Mouse (Mus musculus) forebrain, embryonic 12.5 days (tissue): ENCODE data around the gene Mybpc1. TPM values are rescaled to one million over a fixed set of nuclear protein-coding genes. Genes with fewer than 3 reads are reported as not detected.

Experiments
- ATAC-seq: fragments of 200-750 bp; cut with Nextera tagmentation; 2 replicates; pipeline ENCODE4 v1.8.0; 2017; ENCODE audit warnings: moderate TSS enrichment; ENCODE audit not compliant: low FRiP score
- H3K27ac ChIP-seq: fragments of 300-500 bp; sonication (generic); 2 replicates; pipeline ENCODE4 v1.5.1; 2016; ENCODE audit warnings: mild to moderate bottlenecking
- H3K27me3 ChIP-seq: fragments of 300-500 bp; sonication (generic); 2 replicates; pipeline ENCODE4 v1.6.1; 2016; ENCODE audit warnings: mild to moderate bottlenecking
- H3K36me3 ChIP-seq: fragments of 300-500 bp; sonication (generic); replicated peaks from 2 replicates; pipeline ENCODE4 v1.6.1; 2016; ENCODE audit warnings: mild to moderate bottlenecking
- H3K4me1 ChIP-seq: fragments of 300-500 bp; sonication (generic); 2 replicates; pipeline ENCODE4 v1.6.1; 2016
- H3K4me2 ChIP-seq: fragments of 300-500 bp; sonication (generic); 2 replicates; pipeline ENCODE4 v1.6.1; 2016; ENCODE audit warnings: mild to moderate bottlenecking, moderate library complexity
- H3K4me3 ChIP-seq: fragments of 300-500 bp; sonication (generic); replicated peaks from 2 replicates; pipeline ENCODE4 v1.5.1; 2016; ENCODE audit warnings: mild to moderate bottlenecking
- H3K9ac ChIP-seq: fragments of 300-500 bp; sonication (generic); 2 replicates; pipeline ENCODE4 v1.6.1; 2016; ENCODE audit warnings: mild to moderate bottlenecking
- H3K9me3 ChIP-seq: fragments of 300-500 bp; sonication (generic); 2 replicates; pipeline ENCODE4 v1.6.1; 2016
- WGBS: fragments of 180-500 bp; shearing (Covaris S2); methylation state at CpG from one replicate; pipeline ENCODE4 v1.1.7; 2016; 5-methylcytosine and 5-hydroxymethylcytosine counted together
- polyA plus RNA-seq: library from polyadenylated mRNA; unstranded; fragments of >200 nt; fragmentation: Nextera tagmentation; extraction: Ambion mirVana; gene quantifications from 2 replicates; pipeline ENCODE4 v1.2.1, GENCODE M21; 2016

Mybpc1 gene
- polyA plus RNA-seq, 1 experiment from 2014 or later: 0.78 TPM

DNA sequence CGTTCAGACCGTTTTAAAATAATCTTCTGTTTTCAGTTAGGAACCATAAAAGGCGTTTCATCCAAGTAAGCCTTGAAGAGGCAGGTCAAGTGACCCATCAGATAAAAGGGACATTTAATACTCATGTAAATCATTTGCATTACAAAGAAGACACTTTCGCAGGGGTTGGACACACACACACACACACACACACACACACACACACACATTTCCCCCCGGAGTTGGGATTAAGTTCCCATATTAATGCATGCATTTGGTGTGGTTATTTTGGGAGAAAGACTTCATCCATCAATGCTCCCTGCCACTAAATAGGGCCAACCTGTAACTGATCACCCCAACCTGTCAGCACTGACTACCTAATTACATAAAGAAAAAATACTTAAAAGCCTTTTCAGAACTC is 1.7 kb downstream of the Mybpc1 start:
- Histone ChIP-seq H3K27ac (no peak overlapping the region), H3K27me3 (no peaks in the 10 kb centered on the region), H3K9ac (no peak overlapping the region), H3K36me3 (no peaks in the 10 kb centered on the region), H3K4me3 (no peak overlapping the region), H3K4me2 (no peak overlapping the region), H3K4me1 (peaks cover 11% of the 10 kb centered on the region; the same call in 1 of the 2 replicates), H3K9me3 (no peaks in the 10 kb centered on the region)
- no peak for ATAC-seq
- WGBS: 18% methylated on average over 5 of the region's 5 CpGs

DNA sequence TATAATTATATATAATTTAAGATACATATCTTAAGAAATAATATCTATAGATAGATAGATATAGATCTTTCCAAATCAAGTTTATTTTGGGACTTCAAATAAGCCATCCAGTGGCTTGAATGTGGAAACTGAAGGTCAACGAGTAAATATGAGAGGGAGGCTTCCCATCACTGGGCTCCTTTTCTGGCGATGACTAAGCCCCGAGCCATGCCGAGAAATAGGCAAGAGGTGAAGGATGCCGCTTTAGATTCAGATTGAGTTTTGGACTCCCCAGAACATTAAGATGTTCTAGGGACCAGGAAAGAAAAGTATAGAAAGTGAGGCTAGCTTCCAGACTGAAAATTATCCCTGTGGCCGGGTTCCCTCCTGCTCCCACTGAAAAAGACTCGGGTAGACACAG is 4.4 kb downstream of the Mybpc1 start:
- Histone ChIP-seq H3K36me3 (no peaks in the 10 kb centered on the region), H3K9ac (no peak overlapping the region), H3K9me3 (no peaks in the 10 kb centered on the region), H3K4me2 (no peak overlapping the region), H3K27ac (no peak overlapping the region), H3K4me1 (peaks cover 11% of the 10 kb centered on the region; the same call in 1 of the 2 replicates), H3K4me3 (no peak overlapping the region), H3K27me3 (no peaks in the 10 kb centered on the region)
- ATAC-seq: no peak
- WGBS: 93% methylated on average over 7 of the region's 7 CpGs

DNA sequence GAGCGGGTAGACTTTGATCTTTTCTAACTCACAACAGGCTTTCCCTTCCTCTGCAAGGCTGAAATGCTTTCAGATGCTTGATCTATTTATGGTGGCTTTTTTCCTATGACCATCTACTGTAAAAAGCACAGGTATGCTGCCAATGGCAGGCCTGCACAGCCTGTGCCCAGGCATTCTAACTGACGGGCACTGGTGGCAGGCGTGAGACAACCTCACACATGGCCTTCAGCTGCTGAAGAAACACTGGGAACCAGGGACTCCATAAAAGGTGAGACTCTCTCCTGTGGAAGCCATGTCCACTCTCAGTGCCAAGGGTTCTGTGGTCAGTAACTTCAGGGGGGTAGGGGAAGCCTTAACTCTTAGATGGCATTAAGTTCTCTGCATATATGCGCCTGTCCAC is 12.6 kb downstream of the Mybpc1 start:
- Histone ChIP-seq H3K27ac (no peak overlapping the region), H3K4me2 (no peak overlapping the region), H3K36me3 (no peaks in the 10 kb centered on the region), H3K27me3 (no peaks in the 10 kb centered on the region), H3K4me3 (no peak overlapping the region), H3K4me1 (no peaks in the 10 kb centered on the region), H3K9me3 (no peaks in the 10 kb centered on the region), H3K9ac (no peak overlapping the region)
- 93% methylated on average over 4 of the region's 4 CpGs for WGBS
- no peak for ATAC-seq

GRCm38 (mm10) chr10:88591042-88591441 is 13.9 kb downstream of the Mybpc1 start:
- Histone ChIP-seq H3K9me3 (no peaks in the 10 kb centered on the region), H3K4me1 (no peaks in the 10 kb centered on the region), H3K4me3 (no peak overlapping the region), H3K9ac (no peak overlapping the region), H3K27ac (no peak overlapping the region), H3K36me3 (no peaks in the 10 kb centered on the region), H3K27me3 (no peaks in the 10 kb centered on the region), H3K4me2 (no peak overlapping the region)
- WGBS: 72% methylated on average over 12 of the region's 12 CpGs
- ATAC-seq: no peak

DNA sequence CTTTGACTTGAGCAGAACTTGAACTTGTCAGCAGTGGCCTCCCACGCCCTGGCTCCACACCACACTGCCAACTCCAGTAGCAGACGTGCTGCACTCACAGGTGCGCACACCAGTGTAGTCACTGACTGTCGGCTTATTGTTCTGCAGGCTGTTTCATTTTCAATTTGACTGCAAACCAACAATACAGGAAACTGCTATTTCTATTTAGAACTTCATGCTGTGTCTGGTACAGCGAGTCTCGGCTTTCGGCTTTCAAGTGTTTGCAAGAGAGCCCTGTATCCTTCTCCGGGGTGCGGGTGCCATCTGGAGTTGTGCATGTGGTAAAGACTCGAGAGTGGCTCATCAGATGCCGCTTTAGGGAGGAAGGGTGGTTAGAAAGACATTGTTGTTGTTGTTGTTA is 20.5 kb downstream of the Mybpc1 start:
- Histone ChIP-seq H3K27ac (no peak overlapping the region), H3K27me3 (no peaks in the 10 kb centered on the region), H3K9ac (no peak overlapping the region), H3K4me2 (no peak overlapping the region), H3K36me3 (no peaks in the 10 kb centered on the region), H3K4me1 (no peaks in the 10 kb centered on the region), H3K9me3 (no peaks in the 10 kb centered on the region), H3K4me3 (no peak overlapping the region)
- 93% methylated on average over 11 of the region's 11 CpGs for WGBS
- no peak for ATAC-seq

DNA sequence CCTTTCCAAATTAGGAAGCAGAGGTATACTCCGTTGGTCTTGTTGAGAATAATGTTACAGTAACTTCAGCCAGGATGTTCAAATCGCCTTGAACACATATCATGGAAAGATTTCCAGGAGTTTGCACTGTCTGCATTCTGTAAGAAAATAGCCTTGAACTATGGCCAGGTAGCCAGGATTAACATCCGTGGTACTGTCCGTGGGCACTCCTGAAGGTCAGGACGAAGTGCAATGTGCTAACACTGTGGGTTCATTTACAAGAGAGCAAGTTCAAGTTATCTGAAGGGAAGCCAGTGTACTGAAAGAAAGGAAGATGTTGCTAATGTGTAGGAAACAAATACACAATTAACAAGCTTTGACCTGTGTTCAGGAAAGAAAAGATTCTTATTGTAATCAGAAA is 24.2 kb downstream of the Mybpc1 start:
- no peaks in the 10 kb centered on the region for H3K4me1 ChIP-seq
- H3K27me3 ChIP-seq: no peaks in the 10 kb centered on the region
- H3K36me3 ChIP-seq: no peaks in the 10 kb centered on the region
- no peaks in the 10 kb centered on the region for H3K9me3 ChIP-seq
- WGBS: 93% methylated on average over 5 of the region's 5 CpGs
- no peak for ATAC-seq
- H3K4me2 ChIP-seq: no peak overlapping the region
- H3K9ac ChIP-seq: no peak overlapping the region
- H3K27ac ChIP-seq: no peak overlapping the region
- H3K4me3 ChIP-seq: no peak overlapping the region

GRCm38 (mm10) chr10:88578651-88579050 is 26.3 kb downstream of the Mybpc1 start:
- H3K27me3 ChIP-seq: no peaks in the 10 kb centered on the region
- H3K4me1 ChIP-seq: no peaks in the 10 kb centered on the region
- H3K36me3 ChIP-seq: no peaks in the 10 kb centered on the region
- no peak overlapping the region for H3K27ac ChIP-seq
- no peak for ATAC-seq
- WGBS: 86% methylated on average over 4 of the region's 4 CpGs
- no peak overlapping the region for H3K4me3 ChIP-seq
- no peak overlapping the region for H3K9ac ChIP-seq
- no peaks in the 10 kb centered on the region for H3K9me3 ChIP-seq
- no peak overlapping the region for H3K4me2 ChIP-seq

- ATAC-seq: no peak
- WGBS: 78% methylated on average over 8 of the region's 8 CpGs
- Histone ChIP-seq H3K4me3 (no peak overlapping the region), H3K36me3 (no peaks in the 10 kb centered on the region), H3K9ac (no peak overlapping the region), H3K27ac (no peak overlapping the region), H3K9me3 (no peaks in the 10 kb centered on the region), H3K4me1 (no peaks in the 10 kb centered on the region; the same call in 1 of the 2 replicates), H3K4me2 (no peak overlapping the region), H3K27me3 (no peaks in the 10 kb centered on the region)
These were observed 30.8 kb downstream of the Mybpc1 start for GRCm38 (mm10) chr10:88574115-88574635.

GRCm38 (mm10) chr10:88572123-88572522 is 32.8 kb downstream of the Mybpc1 start:
- Histone ChIP-seq H3K9me3 (no peaks in the 10 kb centered on the region), H3K4me3 (no peak overlapping the region), H3K9ac (no peak overlapping the region), H3K4me2 (no peak overlapping the region), H3K36me3 (no peaks in the 10 kb centered on the region), H3K27me3 (no peaks in the 10 kb centered on the region), H3K27ac (no peak overlapping the region), H3K4me1 (no peaks in the 10 kb centered on the region; the same call in 1 of the 2 replicates)
- WGBS: 79% methylated on average over 5 of the region's 5 CpGs
- ATAC-seq: no peak

- Histone ChIP-seq H3K4me2 (no peak overlapping the region), H3K4me3 (no peak overlapping the region), H3K9ac (no peak overlapping the region), H3K27me3 (no peaks in the 10 kb centered on the region), H3K36me3 (no peaks in the 10 kb centered on the region), H3K4me1 (no peaks in the 10 kb centered on the region), H3K9me3 (no peaks in the 10 kb centered on the region), H3K27ac (no peak overlapping the region)
- no peak for ATAC-seq
- 89% methylated on average over 6 of the region's 6 CpGs for WGBS
These were observed 47.9 kb downstream of the Mybpc1 start for GRCm38 (mm10) chr10:88557046-88557445.

GRCm38 (mm10) chr10:88552738-88553137 is 52.2 kb downstream of the Mybpc1 start:
- Histone ChIP-seq H3K36me3 (no peaks in the 10 kb centered on the region), H3K4me1 (no peaks in the 10 kb centered on the region), H3K9ac (no peak overlapping the region), H3K27ac (no peak overlapping the region), H3K4me2 (no peak overlapping the region), H3K4me3 (no peak overlapping the region), H3K9me3 (no peaks in the 10 kb centered on the region), H3K27me3 (no peaks in the 10 kb centered on the region)
- ATAC-seq: no peak
- 97% methylated on average over 2 of the region's 2 CpGs for WGBS

- H3K4me1 ChIP-seq: no peaks in the 10 kb centered on the region
- ATAC-seq: no peak
- no peaks in the 10 kb centered on the region for H3K27me3 ChIP-seq
- no peak overlapping the region for H3K9ac ChIP-seq
- no peaks in the 10 kb centered on the region for H3K36me3 ChIP-seq
- H3K27ac ChIP-seq: no peak overlapping the region
- H3K4me3 ChIP-seq: no peak overlapping the region
- no peaks in the 10 kb centered on the region for H3K9me3 ChIP-seq
- WGBS: 74% methylated on average over 3 of the region's 3 CpGs
- no peak overlapping the region for H3K4me2 ChIP-seq
These were observed 54.7 kb downstream of the Mybpc1 start for GRCm38 (mm10) chr10:88550225-88550624.

- H3K27me3 ChIP-seq: no peaks in the 10 kb centered on the region
- H3K9ac ChIP-seq: no peak overlapping the region
- no peak overlapping the region for H3K4me2 ChIP-seq
- no peaks in the 10 kb centered on the region for H3K4me1 ChIP-seq
- 34% methylated on average over 2 of the region's 2 CpGs for WGBS
- no peak overlapping the region for H3K4me3 ChIP-seq
- H3K36me3 ChIP-seq: no peaks in the 10 kb centered on the region
- peaks cover 6% of the 10 kb centered on the region; the same call in 1 of the 2 replicates for H3K9me3 ChIP-seq
- no peak overlapping the region for H3K27ac ChIP-seq
- no peak for ATAC-seq
These were observed 57.3 kb downstream of the Mybpc1 start for GRCm38 (mm10) chr10:88547635-88548034.
